Mouse (Mus musculus): ENCODE results near the gene Syne1.

Gene Syne1

GRCm38 (mm10) chr10:4983919-4984318 lies 567.4 kb downstream of the Syne1 start:
- DNase-seq (ENCODE audit: low read depth, low spot score), result no peak

DNA sequence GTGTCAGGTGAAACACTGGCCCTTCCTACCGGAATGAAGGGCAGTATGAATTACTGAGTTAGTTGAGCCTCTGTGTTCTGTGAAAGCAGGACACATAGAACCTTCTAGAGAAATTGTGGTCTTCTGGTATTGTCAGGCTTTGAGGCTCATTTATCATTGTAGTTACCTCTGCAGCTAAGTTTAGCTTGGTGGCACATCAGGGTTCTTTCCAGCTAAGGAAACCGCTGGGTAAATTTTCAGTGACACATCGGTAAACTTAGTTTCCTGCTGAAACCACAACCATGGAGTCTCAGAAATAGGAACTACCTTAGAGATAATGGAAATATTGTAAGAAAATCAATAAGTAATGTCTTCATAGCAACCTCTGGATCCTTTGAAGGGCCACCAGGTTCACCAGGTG lies 573.9 kb downstream of the Syne1 start:
- DNase-seq (ENCODE audit: low read depth, low spot score), result no peak

GRCm38 (mm10) chr10:4976557-4976956 lies 574.7 kb downstream of the Syne1 start:
- no peak for DNase-seq (ENCODE audit: low read depth, low spot score)

- DNase-seq (ENCODE audit: low read depth, low spot score), result no peak
Measured at GRCm38 (mm10) chr10:4974246-4974645, 577.0 kb downstream of the Syne1 start.

DNA sequence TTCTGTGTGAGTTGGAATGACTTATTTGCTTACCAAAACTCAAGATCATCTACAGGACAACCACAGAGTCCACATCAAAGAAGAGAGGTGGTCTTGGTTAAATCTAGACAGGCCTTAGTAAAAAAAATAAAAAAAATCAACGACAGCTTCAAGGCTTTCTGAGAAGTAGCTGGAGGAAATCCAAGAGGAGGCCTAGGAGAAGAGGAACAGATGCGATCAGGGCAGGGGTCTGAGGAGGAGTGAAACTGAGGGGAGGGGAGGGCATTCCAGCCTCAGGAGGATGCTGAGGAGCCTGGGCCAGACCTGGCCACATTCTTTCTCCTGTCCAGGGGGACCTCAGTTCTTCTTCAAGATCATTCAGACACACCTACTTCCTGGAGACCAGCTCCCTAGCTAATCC lies 579.3 kb downstream of the Syne1 start:
- DNase-seq (ENCODE audit: low read depth, low spot score), result no peak

DNA sequence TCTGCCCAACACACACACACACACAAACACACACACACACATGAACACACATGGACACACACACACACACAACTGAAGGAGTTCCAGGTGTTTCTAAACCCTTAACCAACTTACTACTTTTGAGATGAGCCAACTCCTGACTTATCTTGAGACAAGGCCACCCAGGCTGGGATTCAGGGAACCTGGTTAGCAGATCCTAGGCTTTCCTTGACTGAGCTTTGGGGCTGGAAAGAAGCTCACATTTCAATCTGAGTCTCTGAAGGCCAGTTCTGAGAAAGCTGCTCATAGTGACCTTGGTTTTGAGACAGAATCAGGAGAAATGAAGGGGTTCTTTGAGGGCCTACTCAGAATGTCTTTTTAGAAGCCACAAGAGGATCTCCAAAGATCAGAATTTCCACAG lies 579.7 kb downstream of the Syne1 start:
- DNase-seq (ENCODE audit: low read depth, low spot score), result no peak

GRCm38 (mm10) chr10:4971156-4971555 lies 580.1 kb downstream of the Syne1 start:
- no peak for DNase-seq (ENCODE audit: low read depth, low spot score)
